Mouse (Mus musculus) cerebellum, adult 2 months (tissue): ENCODE results near the gene H2-Ab1.

Source experiments
- CTCF ChIP-seq: fragments of 200-500 bp; IDR thresholded peaks from 2 replicates; pipeline ENCODE4 v1.5.1; 2011; ENCODE audit warnings: low read depth, mild to moderate bottlenecking, control low read depth, low read length, moderate library complexity, borderline replicate concordance; ENCODE audit not compliant: insufficient read depth
- POLR2A ChIP-seq: fragments of 200-500 bp; IDR thresholded peaks from 2 replicates; pipeline ENCODE4 v1.6.1; 2011; ENCODE audit warnings: low read length, control low read depth, borderline replicate concordance; ENCODE audit not compliant: insufficient read depth

- no peak for TF ChIP-seq CTCF
- no peak for TF ChIP-seq POLR2A
Observed at GRCm38 (mm10) chr17:34300691-34301566, 43.4 kb downstream of the H2-Ab1 start.
